Mouse (Mus musculus): ENCODE results near the gene Ehbp1. TPM values are rescaled to one million over a fixed set of nuclear protein-coding genes. Genes with fewer than 3 reads are reported as not detected.

Gene Ehbp1
- polyA plus RNA-seq, 2 experiments = 12.1 to 21.4 TPM

GRCm38 (mm10) chr11:22349945-22350344, 7.9 kb upstream of the Ehbp1 start:
- no peak for TF ChIP-seq POLR2A (IDR thresholded peaks at IDR 0.05; ENCODE audit: borderline replicate concordance, extremely low read depth, insufficient read depth, insufficient read length)
- 66% methylated on average over 2 of the region's 2 CpGs for WGBS

GRCm38 (mm10) chr11:22348536-22348910, 6.4 kb upstream of the Ehbp1 start:
- H3K4me2 ChIP-seq (replicated peaks; ENCODE audit: low read depth, low read length, severe bottlenecking) = no peak overlapping the region
- H3K9ac ChIP-seq (ENCODE audit: low read depth, low read length, severe bottlenecking) = no peak overlapping the region
- H3K36me3 ChIP-seq (ENCODE audit: control insufficient read depth, insufficient read depth, low read length) = no peaks in the 10 kb centered on the region
- WGBS = 17% methylated on average over 1 of the region's 1 CpGs
- ATAC-seq (ENCODE audit: low FRiP score, low read depth) (peak; percentile 32; the same call in 1 of the 2 replicates), DNase-seq (ENCODE audit: low spot score) (peak; percentile 15)
- no peak for TF ChIP-seq POLR2A (IDR thresholded peaks at IDR 0.05; ENCODE audit: borderline replicate concordance, extremely low read depth, insufficient read depth, insufficient read length)
- H3K4me3 ChIP-seq (replicated peaks; ENCODE audit: low read length) = no peak overlapping the region
- peak overlapping the region; percentile 34 for H3K27ac ChIP-seq (replicated peaks; ENCODE audit: low read depth, low read length)
- no peaks in the 10 kb centered on the region for H3K27me3 ChIP-seq (ENCODE audit: control insufficient read depth, insufficient read depth, low read length)
- peaks cover 25% of the 10 kb centered on the region for H3K4me1 ChIP-seq (ENCODE audit: control insufficient read depth, insufficient read depth, low read length)
- no peaks in the 10 kb centered on the region for H3K9me3 ChIP-seq (ENCODE audit: control insufficient read depth, low read length)

More at GRCm38 (mm10) chr11:22349945-22350344, 7.9 kb upstream of the Ehbp1 start:
- Histone ChIP-seq H3K4me1 (ENCODE audit: control insufficient read depth, insufficient read depth, low read length) (peaks cover 25% of the 10 kb centered on the region), H3K4me2 (replicated peaks; ENCODE audit: low read depth, low read length, severe bottlenecking) (no peak overlapping the region), H3K4me3 (replicated peaks; ENCODE audit: low read length) (no peak overlapping the region), H3K36me3 (ENCODE audit: control insufficient read depth, insufficient read depth, low read length) (no peaks in the 10 kb centered on the region), H3K27ac (replicated peaks; ENCODE audit: low read depth, low read length) (no peak overlapping the region), H3K9me3 (ENCODE audit: control insufficient read depth, low read length) (no peaks in the 10 kb centered on the region), H3K9ac (ENCODE audit: low read depth, low read length, severe bottlenecking) (no peak overlapping the region), H3K27me3 (ENCODE audit: control insufficient read depth, insufficient read depth, low read length) (no peaks in the 10 kb centered on the region)
- ATAC-seq (ENCODE audit: low FRiP score, low read depth) (no peak), DNase-seq (ENCODE audit: low spot score) (no peak)

GRCm38 (mm10) chr11:22347651-22348535, 5.8 kb upstream of the Ehbp1 start:
- Histone ChIP-seq H3K4me3 (replicated peaks; ENCODE audit: low read length) (no peak overlapping the region), H3K27me3 (ENCODE audit: control insufficient read depth, insufficient read depth, low read length) (no peaks in the 10 kb centered on the region), H3K9ac (ENCODE audit: low read depth, low read length, severe bottlenecking) (no peak overlapping the region), H3K27ac (replicated peaks; ENCODE audit: low read depth, low read length) (peak overlapping the region; percentile 34), H3K4me2 (replicated peaks; ENCODE audit: low read depth, low read length, severe bottlenecking) (no peak overlapping the region), H3K9me3 (ENCODE audit: control insufficient read depth, low read length) (no peaks in the 10 kb centered on the region), H3K36me3 (ENCODE audit: control insufficient read depth, insufficient read depth, low read length) (no peaks in the 10 kb centered on the region), H3K4me1 (ENCODE audit: control insufficient read depth, insufficient read depth, low read length) (peaks cover 27% of the 10 kb centered on the region)
- ATAC-seq (ENCODE audit: low FRiP score, low read depth) = peak; percentile 46
- no peak for TF ChIP-seq POLR2A (IDR thresholded peaks at IDR 0.05; ENCODE audit: borderline replicate concordance, extremely low read depth, insufficient read depth, insufficient read length)
- WGBS = 24% methylated on average over 13 of the region's 13 CpGs
- DNase-seq (ENCODE audit: low spot score) = peak; percentile 80

GRCm38 (mm10) chr11:22327302-22327910, 14.7 kb downstream of the Ehbp1 start:
- no peak for ATAC-seq (ENCODE audit: low FRiP score, low read depth)

GRCm38 (mm10) chr11:22317824-22318411, 24.2 kb downstream of the Ehbp1 start:
- ATAC-seq (ENCODE audit: low FRiP score, low read depth) = no peak

More at GRCm38 (mm10) chr11:22327302-22327910, 14.7 kb downstream of the Ehbp1 start:
- no peaks in the 10 kb centered on the region for H3K4me1 ChIP-seq (ENCODE audit: control insufficient read depth, insufficient read depth, low read length)
- no peak overlapping the region for H3K9ac ChIP-seq (ENCODE audit: low read depth, low read length, severe bottlenecking)
- H3K27ac ChIP-seq (replicated peaks; ENCODE audit: low read depth, low read length) = no peak overlapping the region
- no peak for TF ChIP-seq POLR2A (IDR thresholded peaks at IDR 0.05; ENCODE audit: borderline replicate concordance, extremely low read depth, insufficient read depth, insufficient read length)
- H3K4me2 ChIP-seq (replicated peaks; ENCODE audit: low read depth, low read length, severe bottlenecking) = no peak overlapping the region
- no peak overlapping the region for H3K4me3 ChIP-seq (replicated peaks; ENCODE audit: low read length)
- H3K27me3 ChIP-seq (ENCODE audit: control insufficient read depth, insufficient read depth, low read length) = no peaks in the 10 kb centered on the region
- WGBS = 80% methylated on average over 2 of the region's 2 CpGs
- no peaks in the 10 kb centered on the region for H3K9me3 ChIP-seq (ENCODE audit: control insufficient read depth, low read length)
- no peaks in the 10 kb centered on the region for H3K36me3 ChIP-seq (ENCODE audit: control insufficient read depth, insufficient read depth, low read length)
- no peak for DNase-seq (ENCODE audit: low spot score)

More at GRCm38 (mm10) chr11:22317824-22318411, 24.2 kb downstream of the Ehbp1 start:
- no peak overlapping the region for H3K4me2 ChIP-seq (replicated peaks; ENCODE audit: low read depth, low read length, severe bottlenecking)
- H3K9me3 ChIP-seq (ENCODE audit: control insufficient read depth, low read length) = no peaks in the 10 kb centered on the region
- no peaks in the 10 kb centered on the region for H3K4me1 ChIP-seq (ENCODE audit: control insufficient read depth, insufficient read depth, low read length)
- TF ChIP-seq POLR2A (IDR thresholded peaks at IDR 0.05; ENCODE audit: borderline replicate concordance, extremely low read depth, insufficient read depth, insufficient read length) = no peak
- no peaks in the 10 kb centered on the region for H3K27me3 ChIP-seq (ENCODE audit: control insufficient read depth, insufficient read depth, low read length)
- no peak for DNase-seq (ENCODE audit: low spot score)
- 83% methylated on average over 6 of the region's 6 CpGs for WGBS
- H3K9ac ChIP-seq (ENCODE audit: low read depth, low read length, severe bottlenecking) = no peak overlapping the region
- H3K27ac ChIP-seq (replicated peaks; ENCODE audit: low read depth, low read length) = no peak overlapping the region
- H3K36me3 ChIP-seq (ENCODE audit: control insufficient read depth, insufficient read depth, low read length) = no peaks in the 10 kb centered on the region
- no peak overlapping the region for H3K4me3 ChIP-seq (replicated peaks; ENCODE audit: low read length)
